Mouse (Mus musculus): ENCODE measurements around the gene Sertad2.

- TF ChIP-seq GATA1 (IDR thresholded peaks at IDR 0.05; ENCODE audit: borderline replicate concordance, low read length) (no peak), FLI1 (IDR thresholded peaks at IDR 0.05; ENCODE audit: low read length) (no peak)
Observed at GRCm38 (mm10) chr11:20586180-20586579, 43.1 kb downstream of the Sertad2 start.

Measured in megakaryocyte, embryonic 14.5 days (primary cell).